Mouse (Mus musculus) adrenal gland, postnatal 0 days (tissue): ENCODE measurements around the gene Gm20696. TPM values are rescaled to one million over a fixed set of nuclear protein-coding genes. Genes with fewer than 3 reads are reported as not detected.

ENCODE experiments used
- microRNA-seq: library from miRNA; unstranded; fragments of <30 nt; microRNA quantifications from one replicate; pipeline ENCODE4, GENCODE M21; 2016; ENCODE audit warnings: borderline replicate concordance; ENCODE audit not compliant: insufficient number of aligned reads
- polyA plus RNA-seq: library from polyadenylated mRNA; unstranded; fragments of >200 nt; fragmentation: Nextera tagmentation; extraction: Ambion mirVana; gene quantifications from 2 replicates; pipeline ENCODE4 v1.2.1, GENCODE M21; 2015

The Gm20696 gene
- polyA plus RNA-seq = 2.0 and 3.0 TPM in 2 replicates

GRCm38 (mm10) chr6:99666318-99667171, at the start of gene Gm20696, which contains the start of gene Eif4e3:
Gm20696 (minus strand) TSS chr6:99666797.
Eif4e3 (minus strand) TSS chr6:99666771.

GRCm38 (mm10) chr6:99692206-99692915, 25.8 kb upstream of the Gm20696 start, which contains the start of gene Gpr27:
Gpr27 (plus strand) TSS chr6:99692679.

GRCm38 (mm10) chr6:99522359-99523108, 144.1 kb downstream of the Gm20696 start, which contains the start of gene Foxp1:
Foxp1 (minus strand) TSS chr6:99522721.

Small RNAs within 50 kb of the gene (microRNA-seq; reads per million reads assigned to microRNA genes)
- not detected for gene Gm22328

Other genes with a start within 250 kb of the Gm20696 start
- gene Foxp1, start 144.1 kb downstream of the Gm20696 start, polyA plus RNA-seq = 41.8 and 44.7 TPM in 2 replicates
- 13.2 and 14.4 TPM in 2 replicates for gene Eif4e3, start within 50 bp of the Gm20696 start, polyA plus RNA-seq
- 3.9 and 7.4 TPM in 2 replicates for gene Gpr27, start 25.9 kb upstream of the Gm20696 start, polyA plus RNA-seq
- gene Prok2, start 59.6 kb upstream of the Gm20696 start, polyA plus RNA-seq = 0.08 and 0.17 TPM in 2 replicates